Mouse (Mus musculus) liver, embryonic 16.5 days (tissue): Measurements from ENCODE around the gene Inafm2. TPM values are rescaled to one million over a fixed set of nuclear protein-coding genes. Genes with fewer than 3 reads are reported as not detected.
A peak's percentile ranks its signal among the peaks of the same experiment; 100 is the strongest.

ENCODE experiments used
- ATAC-seq: fragments of 200-750 bp; cut with Nextera tagmentation; 2 replicates; pipeline ENCODE4 v1.8.0; 2017; ENCODE audit warnings: low read depth, mild to moderate bottlenecking, moderate number of reproducible peaks, moderate library complexity
- H3K27ac ChIP-seq: fragments of 300-500 bp; sonication (generic); 2 replicates; pipeline ENCODE4 v1.5.1; 2014; ENCODE audit warnings: mild to moderate bottlenecking, low read length
- H3K27me3 ChIP-seq: fragments of 300-500 bp; sonication (generic); 2 replicates; pipeline ENCODE4 v1.6.1; 2014; ENCODE audit warnings: low read depth, low read length, mixed read lengths; ENCODE audit not compliant: control insufficient read depth, insufficient read depth
- H3K36me3 ChIP-seq: fragments of 300-500 bp; sonication (generic); 2 replicates; pipeline ENCODE4 v1.6.1; 2014; ENCODE audit warnings: mild to moderate bottlenecking; ENCODE audit not compliant: control insufficient read depth, insufficient read depth
- H3K4me1 ChIP-seq: fragments of 300-500 bp; sonication (generic); 2 replicates; pipeline ENCODE4 v1.6.1; 2014; ENCODE audit warnings: low read depth, low read length, mixed read lengths; ENCODE audit not compliant: control insufficient read depth
- H3K4me2 ChIP-seq: fragments of 300-500 bp; sonication (generic); 2 replicates; pipeline ENCODE4 v1.6.1; 2014; ENCODE audit warnings: low read depth, low read length, mixed read lengths
- H3K4me3 ChIP-seq: fragments of 300-500 bp; sonication (generic); 2 replicates; pipeline ENCODE4 v1.5.1; 2014; ENCODE audit warnings: low read depth, mild to moderate bottlenecking, low read length
- H3K9ac ChIP-seq: fragments of 300-500 bp; sonication (generic); 2 replicates; pipeline ENCODE4 v1.6.1; 2014; ENCODE audit warnings: low read depth, low read length
- H3K9me3 ChIP-seq: fragments of 300-500 bp; sonication (generic); replicated peaks from 2 replicates; pipeline ENCODE4 v1.6.1; 2016; ENCODE audit warnings: low read length; ENCODE audit not compliant: control insufficient read depth
- WGBS: fragments of 180-500 bp; shearing (Covaris S2); extraction: QIAGEN DNeasy Blood & Tissue Kit; methylation state at CpG from one replicate; pipeline ENCODE4 v1.1.7; 2014; ENCODE audit not compliant: insufficient replicate concordance; 5-methylcytosine and 5-hydroxymethylcytosine counted together
- polyA plus RNA-seq: library from polyadenylated mRNA; unstranded; fragments of >200 nt; fragmentation: Nextera tagmentation; extraction: Ambion mirVana; gene quantifications from 2 replicates; pipeline ENCODE4 v1.2.1, GENCODE M21; 2015

Gene Inafm2
- polyA plus RNA-seq, 1 experiment from 2014 or later, result 12.1 TPM

DNA sequence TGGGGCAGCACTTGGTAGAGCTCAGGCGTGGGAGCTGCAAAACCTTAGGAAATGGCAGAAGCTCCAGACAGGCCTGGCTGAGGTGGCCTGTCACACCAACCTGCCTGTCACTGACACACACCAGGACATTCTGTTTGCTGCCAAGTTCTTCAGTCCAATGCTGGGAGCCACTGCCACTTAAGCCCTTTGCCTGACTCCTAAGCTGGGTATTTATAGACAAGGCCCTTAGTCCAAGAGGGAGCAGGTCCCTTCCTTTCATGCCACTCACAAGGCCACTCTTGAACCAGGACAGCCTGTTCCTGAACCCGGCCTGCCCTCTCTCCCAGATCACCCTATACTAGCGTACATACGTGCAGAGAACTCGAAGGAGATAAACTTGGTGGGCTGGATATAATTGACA, 28.9 kb upstream of the Inafm2 start:
- no peaks in the 10 kb centered on the region for H3K4me1 ChIP-seq
- no peak for ATAC-seq

DNA sequence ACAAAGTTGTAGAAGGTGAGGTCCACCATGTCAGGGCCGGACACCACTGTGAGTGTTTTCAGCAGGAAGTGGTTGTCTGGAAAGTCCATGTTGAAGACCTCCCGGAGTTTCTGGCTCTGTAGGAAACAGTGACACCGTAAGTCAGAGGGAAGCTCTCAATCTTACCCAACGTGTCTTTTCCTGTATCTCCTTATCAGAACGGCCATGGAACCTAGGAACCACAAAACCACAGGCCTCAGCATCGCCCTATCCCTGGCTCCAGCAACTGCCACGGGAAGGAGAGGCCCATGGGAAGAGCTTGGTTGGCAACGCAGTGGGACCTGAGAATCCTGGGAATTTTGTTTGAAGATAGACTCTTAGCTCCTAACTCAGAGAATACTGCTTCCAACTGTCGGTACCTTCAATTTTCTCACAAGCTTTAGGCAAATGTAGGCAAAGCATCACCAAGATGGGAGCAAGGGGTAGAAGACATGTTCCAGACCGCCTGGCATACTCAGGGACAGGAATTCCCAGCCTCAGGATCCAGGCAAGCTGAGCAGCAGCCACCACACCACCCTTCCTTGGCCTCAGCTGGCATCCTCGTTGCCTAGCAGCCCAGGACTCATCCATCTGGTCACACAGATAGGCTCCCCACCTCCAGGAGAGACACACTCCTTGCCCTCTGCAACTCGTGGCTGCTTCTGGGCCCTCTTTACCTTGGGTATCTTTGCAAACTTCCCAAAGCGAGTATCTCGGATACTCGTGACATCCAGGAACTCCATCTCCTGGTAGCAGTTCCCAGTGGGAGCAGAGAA, 21.7 kb upstream of the Inafm2 start:
- H3K4me2 ChIP-seq, result no peak overlapping the region
- no peak for ATAC-seq
- 25% methylated on average over 15 of the region's 15 CpGs for WGBS
- no peak overlapping the region for H3K4me3 ChIP-seq
- no peak overlapping the region for H3K9ac ChIP-seq
- H3K27ac ChIP-seq, result no peak overlapping the region
- no peaks in the 10 kb centered on the region for H3K9me3 ChIP-seq
- H3K27me3 ChIP-seq, result peaks cover under 1% of the 10 kb centered on the region; the same call in 1 of the 2 replicates
- no peaks in the 10 kb centered on the region for H3K4me1 ChIP-seq
- no peaks in the 10 kb centered on the region for H3K36me3 ChIP-seq

More for the DNA sequence above, 28.9 kb upstream of the Inafm2 start:
- Histone ChIP-seq H3K9me3 (no peaks in the 10 kb centered on the region), H3K9ac (no peak overlapping the region), H3K4me2 (no peak overlapping the region), H3K36me3 (no peaks in the 10 kb centered on the region), H3K4me3 (no peak overlapping the region), H3K27me3 (peaks cover 11% of the 10 kb centered on the region), H3K27ac (no peak overlapping the region)
- 64% methylated on average over 5 of the region's 5 CpGs for WGBS

GRCm38 (mm10) chr2:118725511-118725910, 20.0 kb upstream of the Inafm2 start:
- no peak overlapping the region for H3K4me2 ChIP-seq
- peaks cover 3% of the 10 kb centered on the region; the same call in 1 of the 2 replicates for H3K27me3 ChIP-seq
- H3K4me1 ChIP-seq, result peaks cover 7% of the 10 kb centered on the region
- no peak overlapping the region for H3K9ac ChIP-seq
- WGBS, result 62% methylated on average over 4 of the region's 4 CpGs
- no peaks in the 10 kb centered on the region for H3K9me3 ChIP-seq
- no peak overlapping the region for H3K27ac ChIP-seq
- no peak overlapping the region for H3K4me3 ChIP-seq
- ATAC-seq, result no peak
- no peaks in the 10 kb centered on the region for H3K36me3 ChIP-seq

DNA sequence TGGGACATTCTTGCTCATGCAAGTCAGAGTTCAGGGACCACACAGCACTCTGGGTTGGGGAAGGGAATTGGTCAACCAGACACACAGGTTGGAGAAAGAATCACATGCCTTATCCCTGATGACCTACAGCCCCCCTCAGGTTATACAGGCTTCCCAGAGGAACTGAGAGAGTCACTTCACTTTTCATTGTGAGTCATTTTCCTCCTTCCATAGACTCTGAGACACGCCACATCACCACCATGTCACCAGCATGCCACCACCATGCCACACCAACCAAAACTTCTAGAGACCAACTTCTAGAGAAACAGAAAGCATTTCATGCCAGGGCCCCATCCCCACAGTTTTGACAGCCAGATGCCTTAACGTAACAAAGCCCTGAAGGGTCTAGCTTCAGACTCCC, 18.7 kb upstream of the Inafm2 start:
- Histone ChIP-seq H3K27me3 (peaks cover 3% of the 10 kb centered on the region; the same call in 1 of the 2 replicates), H3K4me2 (no peak overlapping the region), H3K27ac (no peak overlapping the region), H3K9ac (no peak overlapping the region), H3K9me3 (no peaks in the 10 kb centered on the region), H3K36me3 (no peaks in the 10 kb centered on the region), H3K4me3 (peak overlapping the region; percentile 33), H3K4me1 (peaks cover 7% of the 10 kb centered on the region)
- WGBS, result 54% methylated on average over 2 of the region's 2 CpGs
- ATAC-seq, result no peak

DNA sequence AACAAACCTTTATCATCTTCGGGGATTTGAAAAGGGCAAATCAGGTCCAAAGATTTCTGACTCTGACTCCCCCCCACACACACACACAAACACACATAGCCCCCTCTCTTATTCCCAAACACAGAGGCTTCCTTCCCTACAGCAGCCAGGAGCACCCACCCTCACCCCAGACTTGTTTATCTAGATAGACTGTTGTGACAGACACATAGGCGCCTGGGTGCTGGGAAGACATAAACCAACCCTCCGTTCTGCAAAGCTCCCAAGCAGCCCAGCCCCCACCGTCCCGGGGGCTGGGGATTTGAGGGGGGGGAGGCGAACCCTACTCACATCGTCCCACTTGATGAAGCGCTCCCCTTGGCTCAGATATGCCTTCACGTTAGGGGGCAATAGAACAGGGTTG, 17.6 kb upstream of the Inafm2 start:
- peaks cover 3% of the 10 kb centered on the region; the same call in 1 of the 2 replicates for H3K27me3 ChIP-seq
- no peaks in the 10 kb centered on the region for H3K36me3 ChIP-seq
- H3K9me3 ChIP-seq, result no peaks in the 10 kb centered on the region
- 0 out of 2 replicates have a peak overlapping the region, but pooled peaks have one; percentile 2 for H3K27ac ChIP-seq
- H3K4me1 ChIP-seq, result peaks cover 7% of the 10 kb centered on the region
- 8% methylated on average over 9 of the region's 9 CpGs for WGBS
- H3K4me2 ChIP-seq, result peak overlapping the region; percentile 10
- ATAC-seq, result no peak
- peak overlapping the region; percentile 33 for H3K4me3 ChIP-seq
- H3K9ac ChIP-seq, result no peak overlapping the region

DNA sequence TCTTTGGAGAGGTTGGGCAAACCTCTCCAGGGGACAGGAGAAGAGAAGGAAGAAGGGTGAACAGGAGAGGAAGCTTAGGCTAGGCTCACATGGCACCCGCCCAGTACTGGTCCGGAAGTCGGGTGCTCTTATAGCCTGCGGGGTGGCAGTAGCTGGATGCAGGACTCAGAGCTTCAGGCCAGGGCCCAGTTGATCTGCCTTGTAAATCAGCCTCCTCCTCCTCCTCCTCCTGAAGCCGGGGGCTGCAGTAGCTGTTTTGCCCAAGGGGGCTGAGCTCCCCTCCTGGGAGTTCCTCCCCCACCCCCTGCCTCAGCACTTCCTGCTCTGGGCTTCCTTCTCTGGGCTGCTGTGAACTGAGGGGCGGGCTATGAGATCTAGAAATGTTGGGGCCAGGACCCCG, 17.2 kb upstream of the Inafm2 start, which contains the start of gene Plcb2:
Gene Plcb2, minus strand, starts transcription at position 102 of the 400 bp plus-strand sequence.
- peaks cover 7% of the 10 kb centered on the region for H3K4me1 ChIP-seq
- H3K4me3 ChIP-seq, result peak within 1 kb of the TSS; percentile 33
- 14% methylated on average over 7 of the region's 7 CpGs for WGBS
- H3K9me3 ChIP-seq, result no peaks in the 10 kb centered on the region
- no peaks in the 10 kb centered on the region for H3K36me3 ChIP-seq
- peak within 1 kb of the TSS; percentile 69 for H3K27ac ChIP-seq
- H3K27me3 ChIP-seq, result peaks cover 3% of the 10 kb centered on the region; the same call in 1 of the 2 replicates
- peak; percentile 49 for ATAC-seq
- H3K9ac ChIP-seq, result no peak within 1 kb of the TSS
- H3K4me2 ChIP-seq, result peak within 1 kb of the TSS; percentile 10

DNA sequence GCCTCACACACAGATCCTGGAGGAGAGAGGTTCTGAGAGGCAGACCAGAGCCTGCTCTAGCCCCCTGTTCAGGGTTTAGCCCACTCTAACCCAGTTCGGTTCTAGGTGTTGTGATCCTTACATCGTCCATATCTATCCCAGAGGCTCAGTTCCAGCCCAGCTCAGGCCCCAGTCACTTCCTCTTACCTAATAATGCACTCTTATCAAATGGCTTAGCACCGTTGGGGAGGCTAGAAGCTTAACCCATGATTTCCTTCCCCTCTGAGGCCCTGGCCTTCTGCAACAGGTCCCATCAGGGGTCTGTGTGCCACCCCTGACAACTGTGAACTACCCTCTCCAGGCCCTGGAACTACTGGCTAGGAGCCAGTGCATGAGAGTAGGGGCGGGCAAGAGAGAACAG, 16.4 kb upstream of the Inafm2 start:
- H3K27ac ChIP-seq, result peak overlapping the region; percentile 69
- H3K36me3 ChIP-seq, result no peaks in the 10 kb centered on the region
- H3K9ac ChIP-seq, result no peak overlapping the region
- peaks cover 4% of the 10 kb centered on the region for H3K27me3 ChIP-seq
- no peak overlapping the region for H3K4me3 ChIP-seq
- no peak for ATAC-seq
- 8% methylated on average over 4 of the region's 4 CpGs for WGBS
- peaks cover 7% of the 10 kb centered on the region for H3K4me1 ChIP-seq
- H3K4me2 ChIP-seq, result peak overlapping the region; percentile 6; the same call in 1 of the 2 replicates
- no peaks in the 10 kb centered on the region for H3K9me3 ChIP-seq

DNA sequence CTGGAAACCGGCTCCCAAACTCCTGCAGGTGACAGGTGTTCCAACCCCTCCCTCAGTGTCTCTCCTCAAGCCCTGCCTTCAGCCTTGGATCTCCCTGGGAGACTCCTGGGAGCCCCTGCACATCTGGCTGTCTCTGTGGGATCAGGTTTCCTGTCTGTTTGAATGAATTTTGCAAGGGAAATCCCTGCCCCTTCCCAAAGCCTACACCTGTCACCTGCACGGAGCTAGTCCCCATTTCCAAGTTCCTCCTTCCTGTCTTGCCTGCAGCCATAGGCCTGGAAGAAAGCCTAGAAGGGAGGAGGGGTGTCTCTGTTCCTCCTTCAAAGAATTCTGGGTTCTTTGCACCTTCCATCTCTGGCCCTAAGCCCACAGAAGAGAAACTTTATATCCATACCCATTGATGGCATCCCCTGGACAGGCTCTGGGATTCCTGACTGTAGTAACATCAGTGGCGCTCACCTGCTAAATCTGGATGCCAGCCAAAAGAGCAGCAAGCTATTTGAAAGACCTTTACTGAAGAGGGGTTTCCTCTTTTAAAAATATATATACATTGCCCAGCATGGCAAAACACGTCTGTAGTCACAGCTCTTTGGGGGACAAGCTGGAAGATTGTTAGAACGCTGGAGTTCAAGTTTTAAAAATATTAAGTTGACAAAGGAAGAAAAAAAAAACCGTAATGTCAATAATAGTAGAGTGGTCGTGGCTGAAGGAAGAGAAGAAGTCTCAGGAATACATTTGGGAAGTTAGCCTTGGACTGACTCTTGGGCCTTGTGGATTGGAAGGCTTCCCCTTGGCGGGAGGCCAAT, 15.5 kb upstream of the Inafm2 start:
- Histone ChIP-seq H3K9ac (no peak overlapping the region), H3K36me3 (no peaks in the 10 kb centered on the region), H3K4me3 (no peak overlapping the region), H3K9me3 (no peaks in the 10 kb centered on the region), H3K4me2 (no peak overlapping the region), H3K4me1 (peaks cover 7% of the 10 kb centered on the region), H3K27ac (no peak overlapping the region; the same call in 1 of the 2 replicates), H3K27me3 (peaks cover 6% of the 10 kb centered on the region)
- no peak for ATAC-seq
- WGBS, result 20% methylated on average over 8 of the region's 8 CpGs

DNA sequence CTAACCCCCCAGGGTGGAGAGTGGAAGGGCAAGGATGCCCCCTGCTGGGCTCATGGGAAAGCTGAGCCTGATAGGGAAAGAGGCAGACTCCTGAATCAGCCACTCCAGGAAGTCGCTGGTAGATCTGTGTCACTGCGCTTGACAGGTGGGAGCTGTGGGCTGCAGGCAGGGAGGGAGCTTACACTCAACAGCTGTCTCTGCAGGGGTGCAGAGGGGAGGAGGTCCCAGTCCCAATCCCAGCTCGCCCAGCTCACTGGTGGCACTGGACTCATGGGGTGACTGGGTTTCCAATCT, 15.0 kb upstream of the Inafm2 start:
- H3K9ac ChIP-seq, result no peak overlapping the region
- WGBS, result 7% methylated on average over 3 of the region's 3 CpGs
- peaks cover 7% of the 10 kb centered on the region for H3K4me1 ChIP-seq
- no peaks in the 10 kb centered on the region for H3K9me3 ChIP-seq
- ATAC-seq, result no peak
- no peaks in the 10 kb centered on the region for H3K36me3 ChIP-seq
- H3K4me2 ChIP-seq, result no peak overlapping the region
- H3K27ac ChIP-seq, result no peak overlapping the region
- H3K27me3 ChIP-seq, result peaks cover 6% of the 10 kb centered on the region
- no peak overlapping the region for H3K4me3 ChIP-seq
